Mouse (Mus musculus) brain, embryonic 14.5 days (tissue): ENCODE measurements around the gene Rmnd5b.

Experiments used
- CTCF ChIP-seq: fragments of 200-500 bp; IDR thresholded peaks from 2 replicates; pipeline ENCODE4 v1.5.1; 2012; ENCODE audit warnings: inconsistent platforms, mild to moderate bottlenecking, moderate library complexity, borderline replicate concordance; ENCODE audit not compliant: insufficient read depth, insufficient read length; ENCODE audit errors: extremely low read depth
- POLR2A ChIP-seq: fragments of 200-500 bp; IDR thresholded peaks from 2 replicates; pipeline ENCODE4 v1.6.1; 2012; ENCODE audit warnings: mild to moderate bottlenecking, inconsistent platforms, borderline replicate concordance; ENCODE audit not compliant: poor library complexity, insufficient read depth, insufficient read length, severe bottlenecking; ENCODE audit errors: extremely low read depth

DNA sequence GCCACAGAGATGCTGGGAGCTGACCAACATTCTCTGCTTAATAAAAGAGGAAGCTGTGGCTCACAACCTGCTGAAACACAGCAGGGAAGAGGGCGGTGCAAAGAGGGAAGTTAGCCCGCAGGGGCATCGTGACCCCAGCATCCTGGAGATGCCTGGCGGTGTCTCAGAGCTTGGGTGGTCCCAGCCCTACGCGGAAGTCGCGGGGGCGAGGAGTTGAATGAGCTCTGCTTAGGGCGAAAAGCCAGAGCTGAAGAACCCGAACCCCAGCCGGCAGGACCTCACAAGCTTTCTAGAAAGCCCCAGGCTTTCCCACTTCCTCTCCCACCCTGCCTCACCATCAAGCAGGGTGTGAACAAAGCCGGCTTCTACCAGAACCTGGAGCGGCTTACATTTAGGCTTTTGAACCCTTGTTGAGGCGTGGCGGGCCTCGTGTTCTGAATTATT lies 2.3 kb upstream of the Rmnd5b start:
- no peak for TF ChIP-seq CTCF
- no peak for TF ChIP-seq POLR2A
